Mouse (Mus musculus) liver, adult 2 months (tissue): Measurements from ENCODE around the gene Chst15. TPM values are rescaled to one million over a fixed set of nuclear protein-coding genes. Genes with fewer than 3 reads are reported as not detected.

Experiments used
- DNase-seq: peaks from one replicate; pipeline ENCODE4 v3.0.0-alpha.2; 2011; ENCODE audit warnings: low read depth, low spot score; ENCODE audit errors: extremely low read depth
- H3K27ac ChIP-seq: fragments of 200-500 bp; replicated peaks from 2 replicates; pipeline ENCODE4 v1.5.1; 2012; ENCODE audit warnings: low read depth, mild to moderate bottlenecking, control low read depth, inconsistent platforms, low read length; ENCODE audit not compliant: insufficient read depth
- H3K27me3 ChIP-seq: fragments of 200-500 bp; 2 replicates; pipeline ENCODE4 v1.6.1; 2012; ENCODE audit warnings: mild to moderate bottlenecking, moderate library complexity, low read length, inconsistent platforms; ENCODE audit not compliant: control insufficient read depth, insufficient read depth
- H3K36me3 ChIP-seq: fragments of 200-500 bp; 2 replicates; pipeline ENCODE4 v1.6.1; 2012; ENCODE audit warnings: low read length, inconsistent platforms; ENCODE audit not compliant: control insufficient read depth, insufficient read depth
- H3K4me1 ChIP-seq: fragments of 200-500 bp; 2 replicates; pipeline ENCODE4 v1.6.1; 2011; ENCODE audit warnings: low read length; ENCODE audit not compliant: control insufficient read depth, insufficient read depth
- H3K4me3 ChIP-seq: fragments of 200-500 bp; 2 replicates; pipeline ENCODE4 v1.5.1; 2011; ENCODE audit warnings: low read depth, mild to moderate bottlenecking, control low read depth, low read length, moderate library complexity; ENCODE audit not compliant: insufficient read depth
- H3K79me2 ChIP-seq: fragments of 200-500 bp; 2 replicates; pipeline ENCODE4 v1.6.1; 2012; ENCODE audit warnings: inconsistent platforms, mild to moderate bottlenecking, low read length, moderate library complexity; ENCODE audit not compliant: control insufficient read depth, insufficient read depth
- H3K9ac ChIP-seq: fragments of 200-500 bp; 2 replicates; pipeline ENCODE4 v1.6.1; 2012; ENCODE audit warnings: low read depth, mild to moderate bottlenecking, control low read depth, inconsistent platforms, low read length
- CTCF ChIP-seq: fragments of 200-500 bp; IDR thresholded peaks from 2 replicates; pipeline ENCODE4 v1.5.1; 2011; ENCODE audit warnings: low read depth, low read length, control low read depth
- POLR2A ChIP-seq: fragments of 200-500 bp; IDR thresholded peaks from 2 replicates; pipeline ENCODE4 v1.6.1; 2011; ENCODE audit warnings: low read length, control low read depth; ENCODE audit not compliant: insufficient read depth; ENCODE audit errors: extremely low read depth
- WGBS: fragments of 180-500 bp; shearing (Covaris S2); methylation state at CpG from one replicate; pipeline ENCODE4 v1.1.7; 2018; 5-methylcytosine and 5-hydroxymethylcytosine counted together
- polyA plus RNA-seq: library from polyadenylated mRNA; depleted of rRNA; stranded (reverse); fragments of >200 nt; gene quantifications from 2 replicates; pipeline ENCODE4 v1.2.3, GENCODE M21; 2012
- total RNA-seq: library from RNA; depleted of rRNA; stranded (reverse); fragments of >200 nt; gene quantifications from 2 replicates; pipeline ENCODE4 v1.2.3, GENCODE M21; 2014

The Chst15 gene
- total and polyA plus RNA-seq, 2 experiments = 4.3 to 6.5 TPM

- no peaks in the 10 kb centered on the region for H3K4me1 ChIP-seq
- no peak overlapping the region for H3K27ac ChIP-seq
- no peak for DNase-seq
- no peaks in the 10 kb centered on the region for H3K79me2 ChIP-seq
- TF ChIP-seq CTCF = no peak
- TF ChIP-seq POLR2A = no peak
- H3K4me3 ChIP-seq = no peak overlapping the region
- WGBS = 77% methylated on average over 6 of the region's 6 CpGs
- H3K27me3 ChIP-seq = no peaks in the 10 kb centered on the region
- no peak overlapping the region for H3K9ac ChIP-seq
- no peaks in the 10 kb centered on the region for H3K36me3 ChIP-seq
Measured at GRCm38 (mm10) chr7:132349075-132349572, 32.1 kb upstream of the Chst15 start.

DNA sequence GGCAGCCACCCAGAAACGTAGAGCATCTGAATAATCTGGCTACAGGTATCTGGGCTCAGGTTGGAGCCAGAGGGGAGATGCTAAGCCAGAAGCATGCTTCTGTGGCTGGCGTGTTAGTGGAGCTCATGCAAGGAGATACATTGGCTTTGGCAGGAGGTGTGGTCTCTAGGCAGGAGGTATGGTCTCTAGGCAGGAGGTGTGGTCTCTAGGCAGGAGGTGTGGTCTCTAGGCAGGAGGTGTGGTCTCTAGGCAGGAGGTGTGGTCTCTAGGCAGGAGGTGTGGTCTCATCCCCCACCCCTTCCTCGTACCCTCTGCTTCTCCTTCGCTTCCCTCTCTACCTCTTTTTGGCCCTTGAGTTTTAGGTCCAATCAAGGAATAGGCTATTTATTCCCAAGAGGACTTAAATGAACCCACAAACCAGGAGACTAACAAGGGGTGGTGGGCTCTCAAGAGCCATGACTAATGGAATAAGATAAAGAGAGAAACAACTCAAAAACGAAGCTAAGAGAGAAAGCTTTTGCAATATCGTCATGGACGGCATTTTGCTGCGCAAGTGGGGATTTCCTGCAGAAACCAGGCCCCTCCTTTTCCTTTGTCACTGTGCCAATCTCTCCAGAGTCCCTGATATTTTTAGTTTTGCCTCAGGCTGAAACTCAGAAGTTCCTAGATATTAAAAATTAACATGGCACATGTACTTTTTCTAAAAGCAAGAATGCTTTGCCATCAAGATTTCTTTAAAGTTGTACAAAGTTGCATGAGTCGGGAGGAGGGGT lies 30.4 kb upstream of the Chst15 start:
- Histone ChIP-seq H3K27ac (peak overlapping the region; percentile 50; the same call in 1 of the 2 replicates), H3K36me3 (no peaks in the 10 kb centered on the region), H3K9ac (no peak overlapping the region), H3K4me1 (no peaks in the 10 kb centered on the region), H3K4me3 (no peak overlapping the region), H3K27me3 (no peaks in the 10 kb centered on the region), H3K79me2 (no peaks in the 10 kb centered on the region)
- TF ChIP-seq CTCF (no peak), POLR2A (no peak)
- WGBS = 65% methylated on average over 9 of the region's 9 CpGs
- DNase-seq = no peak

GRCm38 (mm10) chr7:132345526-132346070 lies 28.6 kb upstream of the Chst15 start:
- H3K27ac ChIP-seq = no peak overlapping the region
- no peaks in the 10 kb centered on the region for H3K36me3 ChIP-seq
- no peak for DNase-seq
- H3K4me1 ChIP-seq = no peaks in the 10 kb centered on the region
- H3K27me3 ChIP-seq = no peaks in the 10 kb centered on the region
- WGBS = 80% methylated on average over 5 of the region's 5 CpGs
- no peaks in the 10 kb centered on the region for H3K79me2 ChIP-seq
- no peak overlapping the region for H3K9ac ChIP-seq
- no peak for TF ChIP-seq CTCF
- no peak overlapping the region for H3K4me3 ChIP-seq

- no peaks in the 10 kb centered on the region for H3K4me1 ChIP-seq
- H3K79me2 ChIP-seq = no peaks in the 10 kb centered on the region
- no peaks in the 10 kb centered on the region for H3K36me3 ChIP-seq
- TF ChIP-seq POLR2A (no peak), CTCF (no peak)
- H3K27me3 ChIP-seq = no peaks in the 10 kb centered on the region
- no peak overlapping the region for H3K27ac ChIP-seq
- DNase-seq = no peak
- no peak overlapping the region for H3K4me3 ChIP-seq
- WGBS = 45% methylated on average over 4 of the region's 4 CpGs
- no peak overlapping the region for H3K9ac ChIP-seq
Measured at GRCm38 (mm10) chr7:132344606-132345005, 27.6 kb upstream of the Chst15 start.

DNA sequence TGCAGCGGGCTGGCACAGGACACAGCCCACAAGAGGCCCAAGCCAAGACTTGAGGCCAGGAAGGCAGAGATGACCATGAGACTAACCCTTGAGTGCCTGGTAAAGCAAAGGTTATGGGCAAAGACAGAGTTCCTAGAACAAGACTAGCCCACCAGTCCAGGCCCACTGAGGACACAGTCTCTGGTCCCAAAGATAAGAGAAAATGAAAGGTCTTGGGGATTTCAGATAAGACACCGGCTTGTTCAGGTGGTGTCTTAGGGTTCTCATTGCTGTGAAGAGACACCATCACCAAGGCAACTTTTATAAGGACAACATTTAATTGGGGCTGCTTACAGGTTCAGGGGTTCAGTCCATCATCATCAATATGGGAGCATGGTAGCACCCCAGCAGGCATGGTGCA lies 26.9 kb upstream of the Chst15 start:
- Histone ChIP-seq H3K36me3 (no peaks in the 10 kb centered on the region), H3K27ac (no peak overlapping the region), H3K27me3 (no peaks in the 10 kb centered on the region), H3K9ac (no peak overlapping the region), H3K4me1 (no peaks in the 10 kb centered on the region), H3K4me3 (no peak overlapping the region), H3K79me2 (no peaks in the 10 kb centered on the region)
- DNase-seq = no peak
- 94% methylated on average over 2 of the region's 2 CpGs for WGBS
- no peak for TF ChIP-seq POLR2A
- no peak for TF ChIP-seq CTCF

GRCm38 (mm10) chr7:132343146-132343545 lies 26.1 kb upstream of the Chst15 start:
- no peak overlapping the region for H3K4me3 ChIP-seq
- no peak for TF ChIP-seq POLR2A
- no peak for TF ChIP-seq CTCF
- H3K4me1 ChIP-seq = no peaks in the 10 kb centered on the region
- no peak overlapping the region for H3K27ac ChIP-seq
- H3K36me3 ChIP-seq = no peaks in the 10 kb centered on the region
- no peaks in the 10 kb centered on the region for H3K79me2 ChIP-seq
- H3K27me3 ChIP-seq = no peaks in the 10 kb centered on the region
- no peak for DNase-seq
- H3K9ac ChIP-seq = no peak overlapping the region
- WGBS = 84% methylated on average over 2 of the region's 2 CpGs
